Mouse (Mus musculus): Measurements from ENCODE around the gene Pgs1.

Pgs1 gene

GRCm38 (mm10) chr11:117963091-117963793 is 22.9 kb upstream of the Pgs1 start:
- DNase-seq = peak; percentile 94

GRCm38 (mm10) chr11:117963872-117964271 is 22.2 kb upstream of the Pgs1 start:
- no peak for DNase-seq

- no peak for DNase-seq
Observed at GRCm38 (mm10) chr11:117964294-117964693, 21.8 kb upstream of the Pgs1 start.

GRCm38 (mm10) chr11:117965052-117965451 is 21.0 kb upstream of the Pgs1 start:
- DNase-seq = no peak

- no peak for DNase-seq
Observed at GRCm38 (mm10) chr11:117965561-117965981, 20.5 kb upstream of the Pgs1 start.

- DNase-seq = no peak
Observed at GRCm38 (mm10) chr11:117966506-117967100, 19.5 kb upstream of the Pgs1 start.

- no peak for DNase-seq
Observed at GRCm38 (mm10) chr11:117967249-117968015, 18.7 kb upstream of the Pgs1 start.

- DNase-seq = peak; percentile 43
Observed at GRCm38 (mm10) chr11:117968016-117968671, 17.9 kb upstream of the Pgs1 start.

- DNase-seq = no peak
Observed at GRCm38 (mm10) chr11:117968716-117969099, 17.4 kb upstream of the Pgs1 start.

- DNase-seq = peak; percentile 88
Observed at GRCm38 (mm10) chr11:117969100-117969944, 16.8 kb upstream of the Pgs1 start.

GRCm38 (mm10) chr11:117969945-117970872 is 15.9 kb upstream of the Pgs1 start, which contains the start of gene Socs3:
Gene Socs3 (minus strand): TSS chr11:117970047.
- peak; percentile 90 for DNase-seq

- no peak for DNase-seq
Observed at GRCm38 (mm10) chr11:117971100-117971499, 15.0 kb upstream of the Pgs1 start.

- no peak for DNase-seq
Observed at GRCm38 (mm10) chr11:117971646-117972242, 14.3 kb upstream of the Pgs1 start.

- DNase-seq = no peak
Observed at GRCm38 (mm10) chr11:117972656-117973558, 13.2 kb upstream of the Pgs1 start.

- no peak for DNase-seq
Observed at GRCm38 (mm10) chr11:117973569-117973968, 12.5 kb upstream of the Pgs1 start.

GRCm38 (mm10) chr11:117974327-117975125 is 11.6 kb upstream of the Pgs1 start:
- DNase-seq = no peak

GRCm38 (mm10) chr11:117975211-117975967 is 10.7 kb upstream of the Pgs1 start:
- DNase-seq = no peak

GRCm38 (mm10) chr11:117976081-117976582 is 10.0 kb upstream of the Pgs1 start:
- no peak for DNase-seq
